Mouse (Mus musculus) spleen, adult 2 months (tissue): ENCODE data around the gene Vangl1. TPM values are rescaled to one million over a fixed set of nuclear protein-coding genes. Genes with fewer than 3 reads are reported as not detected.

Experiments
- DNase-seq, 2 experiments: peaks; one replicate each; pipeline versions ENCODE4 v3.0.0 to v3.0.0-alpha.2; 2012 to 2021; ENCODE audit warnings: low spot score in 2 of 2, low read depth in 1 of 2
- H3K27ac ChIP-seq: fragments of 200-500 bp; 2 replicates; pipeline ENCODE4 v1.5.1; 2012; ENCODE audit warnings: low read length, inconsistent platforms; ENCODE audit not compliant: insufficient read depth
- H3K27me3 ChIP-seq: fragments of 200-500 bp; 2 replicates; pipeline ENCODE4 v1.6.1; 2012; ENCODE audit warnings: mild to moderate bottlenecking, moderate library complexity, low read length, inconsistent platforms; ENCODE audit not compliant: control insufficient read depth, insufficient read depth
- H3K36me3 ChIP-seq: fragments of 200-500 bp; 2 replicates; pipeline ENCODE4 v1.6.1; 2012; ENCODE audit warnings: mild to moderate bottlenecking, low read length, inconsistent platforms; ENCODE audit not compliant: control insufficient read depth, insufficient read depth
- H3K4me1 ChIP-seq: fragments of 200-500 bp; 2 replicates; pipeline ENCODE4 v1.6.1; 2011; ENCODE audit warnings: inconsistent platforms; ENCODE audit not compliant: control insufficient read depth, insufficient read depth, insufficient read length
- H3K4me3 ChIP-seq: fragments of 200-500 bp; 2 replicates; pipeline ENCODE4 v1.5.1; 2011; ENCODE audit warnings: mild to moderate bottlenecking, inconsistent platforms; ENCODE audit not compliant: insufficient read depth, insufficient read length; ENCODE audit errors: extremely low read depth
- CTCF ChIP-seq: fragments of 200-500 bp; IDR thresholded peaks from 2 replicates; pipeline ENCODE4 v1.5.1; 2011; ENCODE audit warnings: mild to moderate bottlenecking, inconsistent platforms; ENCODE audit not compliant: insufficient read depth, insufficient read length, insufficient replicate concordance; ENCODE audit errors: extremely low read depth
- POLR2A ChIP-seq: fragments of 200-500 bp; IDR thresholded peaks from 2 replicates; pipeline ENCODE4 v1.6.1; 2011; ENCODE audit warnings: low read depth, low read length, inconsistent platforms
- WGBS: fragments of 180-500 bp; shearing (Covaris S2); methylation state at CpG from one replicate; pipeline ENCODE4 v1.1.7; 2018; 5-methylcytosine and 5-hydroxymethylcytosine counted together
- polyA plus RNA-seq: library from polyadenylated mRNA; depleted of rRNA; stranded (reverse); fragments of >200 nt; gene quantifications from 2 replicates; pipeline ENCODE4 v1.2.3, GENCODE M21; 2012; rRNA removed

Gene Vangl1
- polyA plus RNA-seq = 18.2 and 18.7 TPM in 2 replicates

DNA sequence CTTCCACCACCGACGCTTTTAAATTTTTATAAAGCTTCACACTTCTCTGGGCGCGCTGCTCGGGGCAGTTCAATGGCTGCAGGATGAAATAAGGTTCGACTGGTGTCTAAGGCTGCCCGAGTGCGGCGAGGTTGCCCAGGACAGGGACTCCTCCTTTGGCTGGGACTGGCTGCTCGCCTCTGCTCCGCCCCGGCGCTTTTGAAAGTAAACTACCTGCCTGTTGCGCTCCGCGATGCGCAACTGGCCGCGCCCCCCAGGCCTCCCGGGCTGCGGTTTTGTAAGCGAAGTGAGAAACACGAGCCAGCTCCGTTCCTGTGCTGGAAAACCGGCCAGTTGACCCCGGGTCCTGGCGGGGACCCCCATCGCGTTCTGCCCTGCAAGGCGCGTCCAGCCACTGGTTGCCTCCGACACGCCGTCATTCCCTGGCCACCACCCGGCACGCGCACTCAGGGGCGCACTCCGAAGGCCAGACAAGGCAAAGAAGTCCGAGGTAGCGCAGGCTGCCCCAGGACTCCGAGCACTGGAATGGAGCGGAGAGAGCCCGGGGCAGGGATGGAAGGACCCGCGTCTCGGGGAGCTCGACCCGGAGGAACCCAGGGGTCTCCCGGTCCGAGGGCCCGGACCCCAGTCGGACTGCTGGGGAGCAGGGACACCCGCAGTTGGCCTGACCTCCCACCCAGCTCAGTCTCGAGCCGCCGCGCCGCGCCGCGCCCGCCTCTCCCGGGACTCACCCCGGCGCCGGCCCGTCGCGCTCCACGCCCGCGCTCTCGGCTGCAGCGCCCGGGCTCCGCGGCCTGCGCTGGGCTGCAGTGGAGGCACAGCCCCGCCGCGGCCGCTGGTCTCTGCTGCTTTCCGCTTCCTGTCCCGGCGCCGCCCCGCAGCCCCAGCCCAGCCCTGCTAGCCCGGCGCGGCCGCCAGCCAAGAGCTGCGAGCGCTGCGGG is at the start of gene Vangl1:
Vangl1 (minus strand) TSS at position 913 of the 941 bp plus-strand sequence.
- no peak for DNase-seq
- WGBS = under 1% methylated on average over 74 of the region's 95 CpGs
- H3K36me3 ChIP-seq = no peaks in the 10 kb centered on the region

DNA sequence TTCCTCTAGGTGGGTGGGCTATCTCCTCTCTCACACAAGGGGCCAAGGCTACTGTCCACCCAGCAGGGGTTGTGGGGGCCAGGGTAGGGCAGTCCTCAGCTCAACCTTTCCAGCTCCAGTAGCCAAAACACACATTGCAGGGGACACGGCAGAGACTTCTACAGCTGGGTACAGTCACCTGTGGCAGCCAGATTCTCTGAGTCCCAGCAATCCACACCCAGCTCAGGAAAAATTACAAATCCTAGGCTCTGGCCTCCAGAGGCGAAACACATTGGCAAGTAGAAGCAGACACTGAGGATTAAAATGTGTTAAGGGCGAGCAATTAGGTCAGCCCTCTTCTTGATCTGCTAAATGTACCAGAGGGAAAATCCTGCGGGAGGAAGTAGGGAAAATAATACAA is 49.1 kb upstream of the Vangl1 start:
- no peak for DNase-seq
- 73% methylated on average over 4 of the region's 4 CpGs for WGBS
- H3K36me3 ChIP-seq = no peaks in the 10 kb centered on the region
- no peaks in the 10 kb centered on the region for H3K4me1 ChIP-seq
- no peak overlapping the region for H3K4me3 ChIP-seq
- H3K27ac ChIP-seq = no peak overlapping the region
- no peaks in the 10 kb centered on the region for H3K27me3 ChIP-seq
- TF ChIP-seq CTCF (no peak), POLR2A (no peak)

More for the DNA sequence above, at the start of gene Vangl1:
- TF ChIP-seq POLR2A = no peak
- no peak for TF ChIP-seq CTCF
- Histone ChIP-seq H3K27me3 (peaks cover 4% of the 10 kb centered on the region; the same call in 1 of the 2 replicates), H3K4me1 (no peaks in the 10 kb centered on the region; the same call in 1 of the 2 replicates), H3K4me3 (peak within 1 kb of the TSS; percentile 44), H3K27ac (no peak within 1 kb of the TSS)

DNA sequence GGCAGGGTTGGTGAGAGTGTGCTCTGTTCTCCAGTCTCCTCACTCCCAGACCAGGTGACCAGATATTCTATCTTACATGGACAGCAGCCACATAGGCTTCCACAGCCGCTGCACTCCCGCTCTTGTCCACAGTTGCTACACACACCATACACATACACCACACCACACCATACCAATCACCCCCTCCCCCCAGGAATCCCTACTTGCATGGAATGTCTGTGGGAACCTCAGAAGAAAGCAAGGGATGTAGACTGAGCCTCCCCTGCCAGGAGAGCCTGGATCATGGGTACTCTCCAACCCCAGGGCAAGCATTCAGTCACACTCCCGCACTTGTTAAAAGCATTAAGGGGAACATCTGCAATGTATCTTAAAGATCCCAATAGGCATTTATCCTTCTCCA is 48.4 kb upstream of the Vangl1 start:
- no peaks in the 10 kb centered on the region for H3K27me3 ChIP-seq
- no peak for DNase-seq
- H3K27ac ChIP-seq = no peak overlapping the region
- no peaks in the 10 kb centered on the region for H3K4me1 ChIP-seq
- H3K36me3 ChIP-seq = no peaks in the 10 kb centered on the region
- TF ChIP-seq POLR2A = no peak
- TF ChIP-seq CTCF = no peak
- WGBS = 78% methylated on average over 3 of the region's 3 CpGs
- no peak overlapping the region for H3K4me3 ChIP-seq

DNA sequence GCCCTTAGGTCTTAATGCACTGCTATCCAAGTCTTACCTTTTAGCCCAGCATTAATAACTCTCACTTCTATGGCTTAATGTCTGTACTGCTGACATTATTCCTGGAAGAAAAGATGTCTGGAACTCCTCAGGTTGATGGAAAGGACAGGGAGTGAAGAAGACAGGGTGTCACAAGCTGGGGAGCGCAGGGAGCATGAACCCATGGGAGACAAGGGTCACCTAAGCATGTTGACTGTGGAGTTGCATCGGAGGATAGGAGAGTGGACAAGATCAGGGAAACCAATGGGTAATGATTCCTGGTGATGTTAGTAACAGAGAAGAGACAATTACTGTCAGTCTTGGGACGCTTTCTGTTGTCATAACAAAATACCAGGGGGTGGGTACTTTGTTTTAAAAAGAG is 46.4 kb upstream of the Vangl1 start:
- WGBS = 85% methylated on average over 3 of the region's 3 CpGs
- H3K27me3 ChIP-seq = no peaks in the 10 kb centered on the region
- TF ChIP-seq POLR2A (no peak), CTCF (no peak)

DNA sequence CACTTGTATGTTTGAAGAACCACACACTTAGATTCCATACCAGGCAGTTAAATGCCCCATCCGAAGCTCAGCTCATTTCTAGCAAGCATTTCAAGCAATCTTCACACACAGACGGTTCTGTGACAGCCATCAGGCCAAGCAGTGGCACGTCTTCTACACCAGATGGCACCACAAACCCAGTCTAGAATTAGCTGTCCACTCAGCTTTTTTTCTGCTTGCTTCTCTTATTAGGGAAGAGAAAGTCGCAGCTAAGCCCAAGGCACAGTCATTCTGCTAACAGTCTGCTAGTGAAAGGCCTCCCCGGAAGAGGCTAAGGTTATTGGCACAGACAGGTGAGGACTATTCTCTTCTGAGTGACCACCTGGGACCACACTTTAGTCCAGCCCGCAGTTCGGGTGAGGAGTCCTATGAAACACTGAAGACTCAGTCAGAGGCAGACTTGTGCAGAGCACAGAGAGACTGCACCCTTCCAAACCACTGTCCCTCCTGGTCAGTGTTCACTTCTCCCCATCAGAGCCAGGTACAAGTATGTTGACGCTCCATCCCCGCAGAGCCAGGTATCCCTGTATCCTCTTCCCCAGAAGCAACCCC is 45.0 kb upstream of the Vangl1 start:
- H3K4me3 ChIP-seq = no peak overlapping the region
- no peak overlapping the region for H3K27ac ChIP-seq
- H3K36me3 ChIP-seq = no peaks in the 10 kb centered on the region
- 52% methylated on average over 9 of the region's 9 CpGs for WGBS
- no peak for DNase-seq
- H3K27me3 ChIP-seq = no peaks in the 10 kb centered on the region
- no peaks in the 10 kb centered on the region for H3K4me1 ChIP-seq
- TF ChIP-seq CTCF (no peak), POLR2A (no peak)

More for the DNA sequence above, 46.4 kb upstream of the Vangl1 start:
- DNase-seq = no peak
- no peaks in the 10 kb centered on the region for H3K36me3 ChIP-seq
- H3K4me3 ChIP-seq = no peak overlapping the region
- H3K4me1 ChIP-seq = no peaks in the 10 kb centered on the region
- H3K27ac ChIP-seq = no peak overlapping the region

DNA sequence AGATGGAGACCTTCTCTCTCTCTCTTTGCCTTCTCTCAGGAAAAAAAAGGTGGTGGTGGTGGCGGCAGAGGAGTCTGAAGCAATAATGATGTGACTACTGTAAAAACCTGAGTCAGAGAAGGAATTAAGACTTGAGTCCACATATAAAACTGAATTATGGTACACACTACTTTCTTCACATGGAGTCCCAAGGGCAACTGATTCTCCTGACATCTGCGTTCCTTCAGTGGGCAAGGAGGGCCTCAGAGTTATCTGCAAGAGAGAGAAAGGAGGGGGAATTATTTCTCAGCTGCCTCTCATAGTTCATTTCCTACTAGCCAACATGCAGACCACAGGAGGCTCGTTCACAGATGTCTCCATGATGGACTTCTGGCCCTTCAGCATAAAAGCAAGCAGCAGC is 40.1 kb upstream of the Vangl1 start:
- no peak for DNase-seq
- H3K4me1 ChIP-seq = no peaks in the 10 kb centered on the region
- H3K27ac ChIP-seq = no peak overlapping the region
- H3K36me3 ChIP-seq = no peaks in the 10 kb centered on the region
- H3K4me3 ChIP-seq = no peak overlapping the region
- no peaks in the 10 kb centered on the region for H3K27me3 ChIP-seq
- no peak for TF ChIP-seq POLR2A
- TF ChIP-seq CTCF = no peak
- WGBS = 73% methylated on average over 3 of the region's 3 CpGs

DNA sequence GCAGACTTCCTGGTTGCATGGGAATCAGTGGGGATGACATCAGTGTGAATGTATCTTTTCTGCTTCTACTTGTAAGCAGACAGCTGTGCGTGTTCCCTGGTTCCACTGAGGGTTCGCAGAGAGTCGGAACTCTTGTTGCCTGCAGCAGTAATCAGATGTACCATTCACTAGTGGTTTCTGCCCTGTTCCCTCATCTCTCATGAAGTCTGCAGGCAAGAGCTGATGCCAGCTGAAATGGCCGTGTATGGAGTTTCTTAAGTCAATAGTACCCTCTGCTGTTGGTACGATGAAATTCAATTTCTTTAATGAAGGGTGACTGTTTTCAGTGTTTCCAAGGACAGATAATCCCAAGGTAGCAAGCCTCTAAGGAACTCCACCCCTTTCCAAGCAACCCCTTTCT is 38.4 kb upstream of the Vangl1 start:
- no peak for DNase-seq
- Histone ChIP-seq H3K4me3 (no peak overlapping the region), H3K36me3 (no peaks in the 10 kb centered on the region), H3K4me1 (no peaks in the 10 kb centered on the region), H3K27ac (no peak overlapping the region), H3K27me3 (no peaks in the 10 kb centered on the region)
- no peak for TF ChIP-seq CTCF
- TF ChIP-seq POLR2A = no peak
- 49% methylated on average over 5 of the region's 5 CpGs for WGBS
